Mouse (Mus musculus) liver (tissue): ENCODE measurements around the gene Gpc6.

Experiments
- DNase-seq: peaks from one replicate; pipeline ENCODE4 v3.0.0-alpha.2; 2020; ENCODE audit warnings: mixed read lengths

Gene Gpc6

GRCm38 (mm10) chr14:117245631-117246030, 320.5 kb downstream of the Gpc6 start:
- DNase-seq, result no peak

- DNase-seq, result no peak
Measured at GRCm38 (mm10) chr14:117256192-117256591, 331.1 kb downstream of the Gpc6 start.

- no peak for DNase-seq
Measured at GRCm38 (mm10) chr14:117265653-117266052, 340.5 kb downstream of the Gpc6 start.

GRCm38 (mm10) chr14:117267823-117268601, 342.9 kb downstream of the Gpc6 start:
- DNase-seq, result no peak

GRCm38 (mm10) chr14:117283631-117284030, 358.5 kb downstream of the Gpc6 start:
- no peak for DNase-seq

GRCm38 (mm10) chr14:117293746-117294145, 368.6 kb downstream of the Gpc6 start:
- no peak for DNase-seq

- DNase-seq, result no peak
Measured at GRCm38 (mm10) chr14:117296207-117296838, 371.2 kb downstream of the Gpc6 start.

- DNase-seq, result no peak
Measured at GRCm38 (mm10) chr14:117301019-117301418, 375.9 kb downstream of the Gpc6 start.

- no peak for DNase-seq
Measured at GRCm38 (mm10) chr14:117303901-117304722, 379.0 kb downstream of the Gpc6 start.

GRCm38 (mm10) chr14:117304723-117305010, 379.6 kb downstream of the Gpc6 start:
- DNase-seq, result no peak

- DNase-seq, result no peak
Measured at GRCm38 (mm10) chr14:117309997-117310520, 384.9 kb downstream of the Gpc6 start.

- no peak for DNase-seq
Measured at GRCm38 (mm10) chr14:117324214-117324613, 399.1 kb downstream of the Gpc6 start.

GRCm38 (mm10) chr14:117332256-117332655, 407.1 kb downstream of the Gpc6 start:
- no peak for DNase-seq

GRCm38 (mm10) chr14:117337271-117337670, 412.2 kb downstream of the Gpc6 start:
- no peak for DNase-seq

- DNase-seq, result no peak
Measured at GRCm38 (mm10) chr14:117340549-117340948, 415.4 kb downstream of the Gpc6 start.

- no peak for DNase-seq
Measured at GRCm38 (mm10) chr14:117344505-117344904, 419.4 kb downstream of the Gpc6 start.

GRCm38 (mm10) chr14:117346372-117346885, 421.3 kb downstream of the Gpc6 start:
- DNase-seq, result no peak

GRCm38 (mm10) chr14:117351296-117351695, 426.2 kb downstream of the Gpc6 start:
- no peak for DNase-seq

GRCm38 (mm10) chr14:117361155-117361964, 436.2 kb downstream of the Gpc6 start:
- no peak for DNase-seq

- no peak for DNase-seq
Measured at GRCm38 (mm10) chr14:117361965-117362309, 436.8 kb downstream of the Gpc6 start.

- DNase-seq, result no peak
Measured at GRCm38 (mm10) chr14:117369331-117369866, 444.3 kb downstream of the Gpc6 start.

GRCm38 (mm10) chr14:117376822-117377376, 451.8 kb downstream of the Gpc6 start:
- DNase-seq, result no peak
